Mouse (Mus musculus): Measurements from ENCODE around the gene Olfr798.

Gene Olfr798
- long read RNA-seq, experiment 1: 0 reads
- long read RNA-seq, experiment 2: 0 reads

DNA sequence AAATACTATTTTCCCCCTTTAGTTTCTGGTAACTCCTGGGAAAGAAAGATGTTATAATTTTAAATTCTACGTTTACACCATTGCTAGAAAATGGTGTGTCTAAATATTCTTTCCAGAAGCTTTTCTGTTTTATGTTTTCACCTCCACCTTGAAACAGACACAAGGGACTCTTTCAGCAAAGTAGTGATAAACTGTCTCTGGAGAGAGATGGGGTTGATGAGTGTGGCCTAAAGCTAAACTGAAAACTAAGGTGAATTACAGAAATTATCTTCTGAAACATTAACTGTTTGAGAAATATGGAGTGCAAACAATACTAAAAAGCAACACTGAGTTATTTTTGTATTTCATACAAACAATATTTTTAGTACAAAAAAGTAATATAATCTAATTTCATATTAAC lies at the start of gene Olfr798:
TSS of gene Olfr798 (minus strand) at position 101 of the 400 bp plus-strand sequence.
- intact Hi-C loops (cut with DNase I): no loop called here

DNA sequence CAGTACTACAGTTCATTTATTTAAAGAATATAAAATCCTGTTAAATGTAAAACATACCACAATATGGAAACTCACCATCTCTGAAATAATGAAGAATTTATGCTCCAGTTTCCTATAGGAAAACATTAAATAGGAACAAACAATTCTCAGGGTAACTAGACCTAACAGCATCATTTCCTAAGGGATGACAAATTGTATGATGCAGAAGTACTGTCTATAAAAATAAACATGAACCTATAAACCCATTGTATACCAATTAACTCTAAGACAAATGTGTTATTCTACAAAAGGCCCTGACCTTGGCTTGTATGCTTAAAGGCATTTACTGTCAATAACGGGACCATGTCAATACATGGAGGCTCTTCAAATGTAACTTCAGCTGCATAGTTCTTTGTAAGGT lies 46.0 kb upstream of the Olfr798 start, which contains the start of gene Olfr801:
TSS of gene Olfr801 (minus strand) at position 101 of the 400 bp plus-strand sequence.
- intact Hi-C loops (cut with DNase I): no loop called here

DNA sequence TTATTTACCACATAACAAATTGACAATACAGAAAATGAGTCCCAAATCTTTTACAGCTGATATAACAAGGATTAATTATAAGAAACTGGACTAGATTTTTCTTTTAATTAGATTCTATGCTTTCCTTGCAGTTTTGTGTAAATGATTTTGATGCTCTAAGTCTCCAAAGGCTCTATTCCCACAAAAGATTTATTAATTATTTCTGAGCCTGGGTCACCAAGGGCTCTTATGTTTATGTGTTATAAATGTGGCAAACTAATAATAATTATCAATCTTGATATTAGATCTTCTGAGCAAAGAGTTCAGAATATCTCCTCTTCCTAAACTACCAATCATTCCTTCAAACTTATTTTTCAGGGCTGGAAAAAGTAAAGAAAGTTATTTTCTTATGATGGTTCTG lies 29.7 kb upstream of the Olfr798 start, which contains the start of gene Olfr800:
TSS of gene Olfr800 (plus strand) at position 301 of the 400 bp plus-strand sequence.
- intact Hi-C loops (cut with DNase I): no loop called here

DNA sequence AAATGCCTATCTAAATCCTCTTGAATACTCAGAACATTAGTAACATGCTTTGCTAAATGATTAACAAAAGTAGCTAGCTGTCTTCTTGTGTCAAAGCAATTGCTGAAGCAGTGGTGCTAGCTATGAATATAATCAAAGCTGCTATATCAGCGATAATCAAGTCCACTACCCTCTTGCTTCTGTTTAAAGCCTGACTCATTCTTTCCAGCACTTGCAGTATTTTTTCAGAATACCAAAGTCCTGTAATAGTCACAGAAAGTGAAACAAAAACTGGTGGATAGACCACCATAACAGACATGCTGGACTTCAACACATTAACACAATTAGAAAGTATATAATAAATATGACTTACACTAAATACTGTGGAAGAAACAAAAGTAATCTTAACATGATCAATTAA lies 24.0 kb upstream of the Olfr798 start:
- intact Hi-C loops (cut with DNase I): no loop called here

DNA sequence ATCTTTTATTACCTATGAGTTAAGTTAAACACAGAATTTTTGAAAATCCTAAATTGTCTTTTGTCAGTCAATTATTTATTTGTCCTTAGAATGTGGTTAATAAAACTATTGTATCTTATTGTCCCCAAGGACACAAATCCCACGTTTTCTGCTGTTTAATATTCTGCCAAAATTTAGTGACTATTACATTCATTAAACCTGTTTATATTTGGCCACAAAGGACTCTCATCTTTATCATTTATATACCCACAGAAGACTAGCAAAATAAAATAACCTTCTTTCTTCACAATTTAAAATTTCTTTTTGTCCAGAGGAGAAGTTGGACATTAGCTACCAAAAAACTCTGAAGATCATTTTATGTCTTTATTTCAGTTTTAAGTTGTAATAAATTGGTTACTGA lies 9.4 kb upstream of the Olfr798 start, which contains the start of gene Olfr799:
TSS of gene Olfr799 (plus strand) at position 301 of the 400 bp plus-strand sequence.
- intact Hi-C loops (cut with DNase I): no loop called here

DNA sequence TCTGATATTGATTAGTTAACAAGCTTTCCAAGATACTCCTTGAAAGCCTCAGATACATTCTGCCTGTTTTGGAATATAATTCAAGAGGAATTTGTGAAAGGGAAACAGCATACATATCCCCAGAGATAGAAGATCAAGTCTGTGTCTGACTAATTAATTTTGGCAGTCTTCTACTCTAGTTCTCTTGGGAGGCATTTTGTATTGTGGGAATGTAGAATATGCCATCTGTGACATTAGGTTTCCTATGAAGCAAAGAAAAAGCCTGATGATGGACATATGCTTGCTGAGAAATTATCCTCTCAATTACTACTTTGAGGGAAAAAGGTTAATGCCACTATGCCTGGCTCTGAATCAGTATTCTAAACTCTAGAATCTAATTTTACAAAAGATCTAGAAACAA lies 4.5 kb downstream of the Olfr798 start:
- intact Hi-C loops (cut with DNase I): no loop called here

DNA sequence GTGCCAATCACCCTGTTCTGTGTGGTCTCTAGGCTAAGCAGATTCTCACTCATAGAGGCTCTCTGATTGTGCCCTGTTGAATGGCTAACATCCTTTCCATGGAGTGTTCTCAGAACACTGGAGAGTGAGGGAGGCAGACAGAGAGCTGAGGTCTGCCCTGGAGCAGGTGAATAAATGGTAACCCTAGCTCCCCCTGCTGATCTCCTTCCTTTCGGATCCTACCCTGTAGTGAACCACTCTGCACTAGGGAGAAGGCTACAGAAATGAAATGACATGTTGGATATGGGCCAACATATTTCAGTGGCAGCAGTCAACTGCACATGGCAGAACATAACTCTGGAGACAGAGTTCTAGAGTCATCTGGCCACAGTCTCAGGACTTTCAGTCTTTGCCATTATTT lies 6.0 kb downstream of the Olfr798 start:
- intact Hi-C loops (cut with DNase I): no loop called here

DNA sequence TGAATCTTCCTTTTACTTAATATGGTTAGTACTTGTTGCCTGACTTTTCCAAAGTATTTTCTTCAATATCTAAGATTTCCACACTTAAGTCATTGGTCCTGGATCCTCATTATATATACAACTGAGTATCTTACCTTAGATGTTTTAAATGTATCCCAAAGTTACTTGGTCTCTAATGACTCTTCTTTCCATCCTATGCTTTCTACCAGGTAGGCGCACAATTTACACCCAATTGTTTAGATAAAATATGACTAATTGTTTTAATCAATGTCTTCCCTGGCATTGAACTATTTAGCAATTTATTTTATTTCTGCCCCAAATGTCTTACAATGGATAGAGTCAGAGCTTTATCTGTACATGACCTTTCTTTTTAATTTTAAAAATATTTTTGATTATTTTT lies 15.3 kb downstream of the Olfr798 start, which contains the start of gene Olfr796:
TSS of gene Olfr796 (minus strand) at position 101 of the 400 bp plus-strand sequence.
- intact Hi-C loops (cut with DNase I): no loop called here

DNA sequence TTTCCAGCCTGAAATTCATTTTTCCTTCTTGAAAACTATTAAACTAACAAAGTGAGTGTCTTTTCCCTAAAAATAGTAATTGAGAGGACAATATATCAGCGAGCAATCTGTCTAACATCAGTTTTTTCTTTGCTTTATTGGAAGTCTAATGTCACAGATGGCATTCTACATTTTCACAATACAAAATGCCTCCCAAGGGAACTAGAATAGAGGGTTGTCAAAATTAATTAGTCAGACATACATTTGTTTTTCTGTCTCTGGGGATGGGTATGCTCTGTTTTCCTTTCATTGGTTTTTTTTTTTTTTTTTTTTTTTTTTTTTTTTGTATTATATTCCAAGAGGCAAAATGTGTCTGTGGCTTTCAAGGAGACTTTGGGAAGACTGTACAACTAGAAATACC lies 50.7 kb downstream of the Olfr798 start:
- intact Hi-C loops (cut with DNase I): no loop called here

Small RNA genes within 50 kb of the gene (microRNA-seq; reads per million reads assigned to microRNA genes)
- 0 reads per million in 2 experiments for gene Gm23252
